Mouse (Mus musculus) CH12F3 (cell line): ENCODE results near the gene Scaper.

ENCODE experiments used
- in situ Hi-C: fragments of 300-500 bp; cut with MboI; formaldehyde crosslinking; loops from 2 replicates; pipeline ENCODE4 v1.14.3; 2020; ENCODE audit warnings: low sequenced_read_pairs

Scaper gene

DNA sequence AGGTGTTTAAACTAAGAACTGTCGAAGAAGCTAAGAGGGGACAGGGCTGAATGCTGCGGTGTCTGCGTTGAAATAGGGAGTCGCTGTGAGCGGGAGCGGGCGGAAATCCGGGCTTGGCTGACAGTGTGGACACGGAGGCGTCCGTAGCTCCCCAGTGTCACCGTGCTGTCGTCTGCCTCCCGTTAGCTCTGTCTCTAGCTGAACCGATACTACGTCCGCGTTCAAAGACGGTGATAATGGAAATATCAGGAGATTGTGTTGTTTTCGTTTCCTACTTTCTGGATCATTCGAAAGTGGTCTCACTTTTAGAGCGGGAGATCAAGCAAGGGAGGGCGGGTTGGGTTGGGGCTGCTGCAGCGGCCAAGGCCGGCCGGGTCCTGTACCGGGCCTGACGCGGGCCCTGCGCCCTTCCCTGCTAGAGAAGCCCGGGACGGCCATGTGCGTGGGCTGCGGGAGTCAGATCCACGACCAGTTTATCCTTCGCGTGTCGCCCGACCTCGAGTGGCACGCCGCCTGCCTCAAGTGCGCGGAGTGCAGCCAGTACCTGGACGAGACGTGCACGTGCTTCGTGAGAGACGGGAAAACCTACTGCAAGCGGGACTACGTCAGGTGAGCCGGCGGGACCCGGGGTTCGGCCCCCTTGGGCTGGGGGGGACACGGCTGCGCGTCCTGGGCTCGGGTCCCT lies 396.1 kb downstream of the Scaper start:
- in situ Hi-C loops = no loop called here

DNA sequence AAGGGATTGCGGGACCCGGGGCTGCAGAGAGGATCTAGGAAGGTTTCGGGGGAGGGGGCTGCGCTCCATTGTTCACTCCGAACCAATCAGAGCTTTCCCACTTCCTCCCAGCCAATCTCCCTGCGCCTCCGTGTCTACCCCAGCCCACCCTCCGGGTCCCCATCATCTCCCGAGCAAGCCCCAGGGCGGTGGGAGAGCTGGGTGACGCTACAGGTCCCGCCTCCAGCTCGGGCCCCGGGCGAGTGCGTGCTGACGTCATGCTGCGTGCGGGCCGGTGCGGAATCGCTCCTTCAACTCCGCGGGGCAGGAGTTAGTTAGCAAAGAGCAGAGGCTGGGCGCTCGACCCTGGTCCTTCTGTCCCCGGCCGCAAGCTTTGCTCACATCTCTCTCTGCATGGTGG lies 397.0 kb downstream of the Scaper start:
- in situ Hi-C loops = no loop called here

GRCm38 (mm10) chr9:55540391-55540770 lies 397.5 kb downstream of the Scaper start:
- in situ Hi-C loops = no loop called here

GRCm38 (mm10) chr9:55539661-55540390 lies 398.1 kb downstream of the Scaper start:
- in situ Hi-C loops = no loop called here

DNA sequence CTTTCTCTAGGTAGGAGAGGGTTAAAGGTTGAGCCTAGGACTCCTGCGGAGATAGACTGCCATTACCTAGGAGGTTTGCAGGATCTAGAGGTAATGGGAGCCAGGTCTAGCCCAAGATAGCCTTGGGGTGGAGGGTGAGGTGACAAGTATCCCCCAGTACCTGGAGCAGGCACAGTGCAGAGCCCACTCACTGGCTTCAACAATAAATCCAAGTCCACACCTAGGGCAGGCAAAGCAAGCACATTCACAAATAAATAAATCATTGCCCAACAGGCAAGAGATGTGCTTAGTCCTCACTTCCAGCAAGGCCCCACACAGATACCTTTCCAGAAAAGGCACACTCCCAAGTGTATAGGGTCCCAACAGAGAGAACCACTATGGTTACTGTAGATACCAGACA lies 398.9 kb downstream of the Scaper start:
- in situ Hi-C loops = no loop called here

DNA sequence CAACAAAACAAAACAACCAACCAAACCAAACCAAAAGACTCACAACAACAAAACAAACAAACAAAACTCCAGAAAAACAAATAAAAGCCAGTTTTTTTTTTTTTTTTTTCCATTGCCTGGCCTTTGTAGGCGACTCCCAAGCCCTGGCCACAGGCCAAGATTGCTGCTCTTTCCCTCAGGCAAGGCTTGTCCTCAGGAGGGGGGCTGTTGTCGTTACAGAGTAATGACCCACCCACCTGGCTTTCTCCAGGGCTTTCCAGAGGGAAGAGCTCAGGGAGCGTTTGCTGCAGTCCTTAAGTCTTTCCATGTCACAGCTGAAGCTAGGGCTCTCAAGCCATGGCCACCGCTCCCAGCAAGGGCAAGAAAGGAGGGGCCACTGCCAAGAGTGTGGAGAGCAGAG lies 399.5 kb downstream of the Scaper start, which contains the start of gene Isl2:
TSS of gene Isl2 (plus strand) at position 296 of the 400 bp plus-strand sequence.
- in situ Hi-C loops = no loop called here

DNA sequence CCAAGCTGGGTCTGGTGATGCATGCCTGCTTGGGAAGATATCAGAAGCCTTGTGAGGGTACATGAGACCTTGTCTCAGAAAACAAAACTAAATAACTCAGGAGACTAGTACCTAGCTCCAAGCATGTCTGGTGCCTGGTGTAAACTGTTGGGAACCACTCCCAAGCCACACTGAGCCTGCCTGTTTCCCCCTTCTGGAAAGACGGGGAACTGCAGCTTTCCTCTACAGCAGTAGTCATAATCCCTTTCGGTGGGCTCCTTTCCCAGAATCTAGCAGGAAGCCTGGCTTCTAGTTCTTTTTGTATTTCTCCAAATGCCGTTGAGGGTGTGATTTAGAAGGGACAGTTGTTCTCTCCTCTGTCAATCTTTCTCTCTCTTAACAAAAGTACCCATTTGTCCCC lies 402.0 kb downstream of the Scaper start:
- in situ Hi-C loops = no loop called here

- in situ Hi-C loops = no loop called here
These were observed 412.2 kb downstream of the Scaper start for GRCm38 (mm10) chr9:55525716-55526115.

- in situ Hi-C loops = no loop called here
These were observed 425.8 kb downstream of the Scaper start, which contains the start of gene Etfa for GRCm38 (mm10) chr9:55512027-55512543. TSS of gene Etfa (minus strand) at chr9:55512243.

DNA sequence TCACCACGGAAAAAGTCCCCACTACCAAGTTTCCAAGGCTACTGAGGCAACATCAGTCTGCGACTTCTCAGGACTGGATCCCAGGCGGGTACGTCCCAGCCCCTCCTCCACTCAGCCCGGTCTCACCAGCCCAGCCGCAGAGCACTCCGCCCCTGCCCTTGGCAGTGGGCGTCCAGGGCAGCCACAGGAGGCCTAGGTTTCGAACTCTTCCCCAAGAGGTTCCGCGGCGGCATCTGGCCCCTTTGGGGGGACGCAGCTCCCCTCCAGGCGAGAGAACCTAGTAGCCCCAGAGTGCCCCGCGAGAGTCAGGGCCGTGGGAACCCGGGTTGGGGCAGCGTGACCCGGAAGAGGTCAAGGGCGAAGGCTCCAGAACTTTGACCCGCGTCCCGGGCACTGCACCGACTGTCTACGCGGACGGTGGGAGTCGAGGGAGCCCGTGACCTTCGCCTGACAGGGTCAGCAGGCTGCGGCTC lies 426.4 kb downstream of the Scaper start:
- in situ Hi-C loops = no loop called here

GRCm38 (mm10) chr9:55510651-55511235 lies 427.2 kb downstream of the Scaper start:
- in situ Hi-C loops = no loop called here

- in situ Hi-C loops = no loop called here
These were observed 428.2 kb downstream of the Scaper start for GRCm38 (mm10) chr9:55509731-55510130.

GRCm38 (mm10) chr9:55508701-55509100 lies 429.2 kb downstream of the Scaper start:
- in situ Hi-C loops = no loop called here

- in situ Hi-C loops = no loop called here
These were observed 430.0 kb downstream of the Scaper start for GRCm38 (mm10) chr9:55507922-55508321.
